17 mouse cellular contexts compared by ENCODE assay signal in genomic region chr2:25978997-25979396, GRCm38 (mm10). TPM values are rescaled to one million over a fixed set of nuclear protein-coding genes. Genes with fewer than 3 reads are reported as not detected.
DNase-seq lines count a peak whose midpoint lies in the region; ATAC-seq lines count a peak whose summit lies in the region.
"Had no signal": no experiment of that assay in that cellular context is flagged by ENCODE, and none has a peak within 500 bp of the region (broad histone marks: within the 10 kb centered on the region; RNA-seq: fewer than 3 reads in every experiment).

No protein-coding gene starts in this region.

- ATAC-seq in embryonic facial prominence, embryonic 13.5 days (ENCODE audit: insufficient number of reproducible peaks, insufficient read depth, low FRiP score, low TSS enrichment, low read depth), result no peak
- ATAC-seq in kidney, embryonic 15.5 days (replicated peaks; ENCODE audit: low FRiP score), result no peak
- no peak for ATAC-seq in megakaryocyte, adult 5-6 weeks (ENCODE audit: poor library complexity, severe bottlenecking)
- ATAC-seq: forebrain, postnatal 0 days had no signal

- 81% methylated on average over 4 of the region's 4 CpGs for WGBS in embryonic facial prominence, embryonic 13.5 days
- WGBS in embryonic facial prominence, embryonic 10.5 days, result 86% methylated on average over 4 of the region's 4 CpGs
- WGBS in kidney, embryonic 15.5 days, result 75% methylated on average over 4 of the region's 4 CpGs

- H3K4me2 ChIP-seq in embryonic facial prominence, embryonic 13.5 days, result no peak overlapping the region
- H3K4me2 ChIP-seq in kidney, embryonic 15.5 days, result no peak overlapping the region
- H3K4me2 ChIP-seq: embryonic facial prominence, embryonic 12.5 days; hindbrain, embryonic 12.5 days; limb, embryonic 12.5 days had no signal

- no peak overlapping the region for H3K4me3 ChIP-seq in embryonic facial prominence, embryonic 13.5 days
- no peak overlapping the region for H3K4me3 ChIP-seq in embryonic facial prominence, embryonic 10.5 days
- H3K4me3 ChIP-seq in kidney, embryonic 15.5 days (replicated peaks), result no peak overlapping the region
- peak overlapping the region; percentile 47 for H3K4me3 ChIP-seq in megakaryocyte, embryonic 14.5 days (replicated peaks)
- H3K4me3 ChIP-seq: embryonic facial prominence, embryonic 12.5 days; hindbrain, embryonic 12.5 days; limb, embryonic 12.5 days; midbrain, embryonic 10.5 days had no signal

- H3K4me1 ChIP-seq in embryonic facial prominence, embryonic 13.5 days, result peaks cover 35% of the 10 kb centered on the region
- H3K4me1 ChIP-seq in embryonic facial prominence, embryonic 10.5 days, result peaks cover 30% of the 10 kb centered on the region
- H3K4me1 ChIP-seq in kidney, embryonic 15.5 days, result peaks cover 47% of the 10 kb centered on the region
- peaks cover 92% of the 10 kb centered on the region for H3K4me1 ChIP-seq in megakaryocyte, embryonic 14.5 days

- DNase-seq in embryonic facial prominence, embryonic 10.5 days (ENCODE audit: low spot score), result no peak
- no peak for DNase-seq in kidney, adult 8-10 months
- DNase-seq in spleen, adult 18-20 months, result no peak
- DNase-seq: cerebellum, adult 9-11 months; forebrain, postnatal 0 days; kidney, adult 2 months; kidney, postnatal 36 days; lung, adult 18-20 months; right cerebral cortex, postnatal 14 days had no signal

- H3K36me3 ChIP-seq in embryonic facial prominence, embryonic 13.5 days, result no peaks in the 10 kb centered on the region
- peaks cover 35% of the 10 kb centered on the region for H3K36me3 ChIP-seq in embryonic facial prominence, embryonic 10.5 days (replicated peaks)
- H3K36me3 ChIP-seq in kidney, embryonic 15.5 days, result 0 out of 2 replicates have a peak, but pooled peaks cover 5% of the 10 kb centered on the region
- peaks cover 16% of the 10 kb centered on the region for H3K36me3 ChIP-seq in megakaryocyte, embryonic 14.5 days (replicated peaks; ENCODE audit: low read length)

- no peaks in the 10 kb centered on the region for H3K9me3 ChIP-seq in embryonic facial prominence, embryonic 13.5 days
- no peaks in the 10 kb centered on the region for H3K9me3 ChIP-seq in embryonic facial prominence, embryonic 10.5 days
- no peaks in the 10 kb centered on the region for H3K9me3 ChIP-seq in kidney, embryonic 15.5 days (replicated peaks)
- no peaks in the 10 kb centered on the region for H3K9me3 ChIP-seq in megakaryocyte, embryonic 14.5 days
- H3K9me3 ChIP-seq: embryonic facial prominence, embryonic 12.5 days; hindbrain, embryonic 12.5 days; limb, embryonic 12.5 days; midbrain, embryonic 10.5 days had no signal

- H3K27me3 ChIP-seq in embryonic facial prominence, embryonic 13.5 days, result no peaks in the 10 kb centered on the region
- no peaks in the 10 kb centered on the region for H3K27me3 ChIP-seq in embryonic facial prominence, embryonic 10.5 days (replicated peaks; ENCODE audit: low read depth, poor library complexity, severe bottlenecking)
- H3K27me3 ChIP-seq in kidney, embryonic 15.5 days, result no peaks in the 10 kb centered on the region
- peaks cover 1% of the 10 kb centered on the region for H3K27me3 ChIP-seq in megakaryocyte, embryonic 14.5 days (replicated peaks)
- H3K27me3 ChIP-seq: embryonic facial prominence, embryonic 12.5 days; hindbrain, embryonic 12.5 days; limb, embryonic 12.5 days had no signal

- no peak overlapping the region for H3K27ac ChIP-seq in embryonic facial prominence, embryonic 13.5 days
- H3K27ac ChIP-seq in embryonic facial prominence, embryonic 10.5 days (replicated peaks), result no peak overlapping the region
- H3K27ac ChIP-seq in kidney, embryonic 15.5 days, result 0 out of 2 replicates have a peak overlapping the region, but pooled peaks have one; percentile 11
- H3K27ac ChIP-seq: embryonic facial prominence, embryonic 12.5 days; hindbrain, embryonic 12.5 days; limb, embryonic 12.5 days; midbrain, embryonic 10.5 days had no signal

- H3K9ac ChIP-seq in embryonic facial prominence, embryonic 13.5 days, result 0 out of 2 replicates have a peak overlapping the region, but pooled peaks have one; percentile 27
- H3K9ac ChIP-seq in kidney, embryonic 15.5 days, result no peak overlapping the region
- H3K9ac ChIP-seq: embryonic facial prominence, embryonic 12.5 days; forebrain, postnatal 0 days; hindbrain, embryonic 12.5 days; limb, embryonic 12.5 days had no signal

RNA-seq across cellular contexts. Expression of gene Camsap1, which starts 4.1 kb away (rescaled TPM):
- polyA plus RNA-seq in embryonic facial prominence, embryonic 13.5 days (2015; fragmentation: Nextera tagmentation; extraction: Ambion mirVana), result 15.0 and 20.1 TPM in 2 replicates
- polyA plus RNA-seq in embryonic facial prominence, embryonic 10.5 days (2016; fragmentation: Nextera tagmentation; extraction: Ambion mirVana), result 36.1 and 41.9 TPM in 2 replicates
- polyA plus RNA-seq in kidney, embryonic 15.5 days (2015; fragmentation: Nextera tagmentation; extraction: Ambion mirVana), result 18.6 and 18.9 TPM in 2 replicates
- 3.2 and 4.7 TPM in 2 replicates for polyA plus RNA-seq in megakaryocyte, embryonic 14.5 days (2012; ENCODE audit: insufficient read depth, low replicate concordance)
- total RNA-seq in megakaryocyte, adult 5-6 weeks (2015), result 3.4 and 4.4 TPM in 2 replicates
- 10.2 and 24.2 TPM in 2 replicates for total RNA-seq in megakaryocyte, adult 5-6 weeks (2017)

RNA-seq across cellular contexts. Expression of gene Ubac1, which starts 42.5 kb away (rescaled TPM):
- polyA plus RNA-seq in embryonic facial prominence, embryonic 13.5 days (2015; fragmentation: Nextera tagmentation; extraction: Ambion mirVana), result 89.7 and 93.6 TPM in 2 replicates
- polyA plus RNA-seq in embryonic facial prominence, embryonic 10.5 days (2016; fragmentation: Nextera tagmentation; extraction: Ambion mirVana), result 94.9 and 95.9 TPM in 2 replicates
- 89.8 and 94.5 TPM in 2 replicates for polyA plus RNA-seq in kidney, embryonic 15.5 days (2015; fragmentation: Nextera tagmentation; extraction: Ambion mirVana)
- 9.0 and 55.5 TPM in 2 replicates for polyA plus RNA-seq in megakaryocyte, embryonic 14.5 days (2012; ENCODE audit: insufficient read depth, low replicate concordance)
- 39.8 TPM in 2 replicates for total RNA-seq in megakaryocyte, adult 5-6 weeks (2015)
- 19.0 and 20.9 TPM in 2 replicates for total RNA-seq in megakaryocyte, adult 5-6 weeks (2017)
